Mouse (Mus musculus): Measurements from ENCODE around the gene Col16a1.

The Col16a1 gene

GRCm38 (mm10) chr4:130084331-130084945, 36.8 kb downstream of the Col16a1 start:
- DNase-seq (ENCODE audit: low spot score), result no peak

GRCm38 (mm10) chr4:130085246-130085820, 37.7 kb downstream of the Col16a1 start:
- DNase-seq (ENCODE audit: low spot score), result no peak

DNA sequence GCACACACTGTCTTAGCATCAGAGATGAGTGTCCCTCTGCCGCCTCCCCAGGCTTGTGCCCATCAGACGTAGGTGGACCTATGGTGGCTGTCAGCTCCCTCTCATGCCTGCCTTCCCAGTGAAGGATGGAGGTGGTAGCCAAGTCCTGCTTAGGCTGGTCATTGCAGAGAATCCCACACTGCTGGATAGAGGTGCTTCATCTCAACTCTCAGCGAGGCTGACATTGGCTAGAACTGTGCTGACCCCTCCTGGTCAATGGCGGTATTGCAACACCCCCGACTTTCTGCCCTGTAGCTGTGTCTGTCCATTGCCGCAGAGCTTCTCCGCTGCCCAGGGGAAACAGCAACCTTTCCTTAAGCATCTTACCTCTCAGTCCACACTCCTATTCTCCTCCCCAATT, 39.7 kb downstream of the Col16a1 start:
- DNase-seq (ENCODE audit: low spot score), result peak; percentile 83

- no peak for DNase-seq (ENCODE audit: low spot score)
Observed at GRCm38 (mm10) chr4:130095137-130095536, 47.5 kb downstream of the Col16a1 start.

- DNase-seq (ENCODE audit: low spot score), result no peak
Observed at GRCm38 (mm10) chr4:130101183-130101582, 53.5 kb downstream of the Col16a1 start.

DNA sequence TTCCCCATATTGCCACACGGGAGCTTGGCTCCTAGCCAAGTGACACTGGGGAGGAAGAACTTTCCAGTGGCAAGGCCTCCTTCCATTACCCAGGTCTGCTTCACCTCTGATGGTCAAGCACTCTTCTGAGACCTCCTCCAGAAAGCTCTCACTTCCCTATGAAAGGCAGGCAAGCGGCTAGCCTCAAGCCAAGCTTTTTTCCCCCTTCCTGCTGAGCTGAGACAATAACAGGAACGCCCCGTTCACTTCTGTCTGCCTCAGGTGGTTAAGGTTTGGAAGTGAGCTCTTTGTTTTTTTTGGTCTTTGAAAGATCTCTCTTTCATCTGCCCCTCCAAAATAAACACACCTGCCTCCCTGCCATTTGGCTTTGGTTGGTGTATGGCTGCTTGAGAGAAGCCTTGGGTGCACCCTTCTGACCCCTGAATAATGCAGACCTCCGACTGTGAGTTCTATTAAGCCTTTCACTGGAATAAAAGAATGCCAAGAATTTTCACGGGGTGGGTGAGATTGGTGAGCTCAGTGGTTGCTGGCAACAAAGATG, 54.5 kb downstream of the Col16a1 start, which contains the start of gene Pef1:
Gene Pef1, plus strand, starts transcription at position 448 of the 541 bp plus-strand sequence.
- DNase-seq (ENCODE audit: low spot score), result no peak

DNA sequence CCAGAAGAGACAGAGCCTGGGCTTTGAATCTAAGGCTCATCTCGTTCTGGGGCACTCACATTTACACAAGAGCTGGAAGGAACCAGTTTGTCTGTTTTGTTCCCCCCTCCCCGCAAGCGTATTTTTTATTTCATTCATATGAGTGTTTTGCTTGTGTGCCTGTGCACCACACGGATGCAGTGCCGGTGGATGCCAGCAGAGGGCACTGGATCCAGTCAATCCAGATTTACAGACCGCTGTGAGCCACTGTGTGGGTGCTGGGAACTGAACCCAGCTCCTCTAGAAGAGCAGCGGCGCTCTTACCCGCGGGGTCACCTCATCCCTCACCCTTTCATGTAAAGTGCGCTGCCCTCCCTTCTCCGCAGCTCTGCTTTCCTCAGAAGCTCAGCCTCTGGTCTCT, 56.0 kb downstream of the Col16a1 start:
- DNase-seq (ENCODE audit: low spot score), result no peak

GRCm38 (mm10) chr4:130104584-130104983, 56.9 kb downstream of the Col16a1 start:
- no peak for DNase-seq (ENCODE audit: low spot score)

GRCm38 (mm10) chr4:130107065-130107443, 59.4 kb downstream of the Col16a1 start:
- no peak for DNase-seq (ENCODE audit: low spot score)

GRCm38 (mm10) chr4:130107444-130108131, 59.9 kb downstream of the Col16a1 start:
- peak; percentile 100 for DNase-seq (ENCODE audit: low spot score)

GRCm38 (mm10) chr4:130108929-130109328, 61.3 kb downstream of the Col16a1 start:
- no peak for DNase-seq (ENCODE audit: low spot score)

DNA sequence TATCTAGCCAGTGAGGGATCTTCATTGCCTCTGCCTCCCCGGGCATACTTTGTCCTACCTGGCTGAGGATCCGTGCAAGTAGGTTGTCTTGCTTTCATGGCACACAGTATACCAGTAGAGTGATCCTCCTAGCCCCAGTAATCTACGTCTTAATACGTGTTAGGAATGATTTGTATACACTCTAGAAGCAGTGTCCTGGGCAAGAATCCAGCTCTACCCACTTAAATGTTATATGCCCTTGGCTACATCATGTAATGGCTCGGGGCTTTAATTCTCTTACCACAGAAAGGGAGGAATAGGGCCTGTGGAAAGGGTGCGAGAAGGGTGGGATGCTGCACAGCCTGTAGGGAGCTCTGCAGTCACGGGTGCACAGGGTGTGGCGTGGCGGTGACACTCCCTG, 62.0 kb downstream of the Col16a1 start:
- no peak for DNase-seq (ENCODE audit: low spot score)

DNA sequence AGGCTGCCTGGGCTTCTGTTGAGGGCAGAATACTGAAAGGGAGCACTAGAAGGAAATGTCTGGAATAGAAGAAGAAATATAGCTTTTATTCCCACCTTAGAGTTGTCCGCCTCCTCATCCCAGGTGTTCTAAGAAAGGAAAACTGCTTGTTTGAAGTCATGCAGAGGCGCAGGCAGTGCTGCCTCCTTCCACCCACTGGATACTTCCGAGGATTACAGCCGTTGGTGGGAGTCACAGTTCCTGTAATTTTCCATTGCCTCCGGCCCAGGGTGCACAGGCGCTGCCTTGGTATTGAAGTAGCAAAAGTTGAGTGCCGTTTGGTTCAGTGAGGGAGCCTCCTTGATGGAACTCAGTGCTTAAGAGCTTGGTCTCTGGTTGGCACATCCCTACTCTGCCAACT, 62.5 kb downstream of the Col16a1 start:
- DNase-seq (ENCODE audit: low spot score), result no peak

- no peak for DNase-seq (ENCODE audit: low spot score)
Observed at GRCm38 (mm10) chr4:130112299-130112698, 64.7 kb downstream of the Col16a1 start.

DNA sequence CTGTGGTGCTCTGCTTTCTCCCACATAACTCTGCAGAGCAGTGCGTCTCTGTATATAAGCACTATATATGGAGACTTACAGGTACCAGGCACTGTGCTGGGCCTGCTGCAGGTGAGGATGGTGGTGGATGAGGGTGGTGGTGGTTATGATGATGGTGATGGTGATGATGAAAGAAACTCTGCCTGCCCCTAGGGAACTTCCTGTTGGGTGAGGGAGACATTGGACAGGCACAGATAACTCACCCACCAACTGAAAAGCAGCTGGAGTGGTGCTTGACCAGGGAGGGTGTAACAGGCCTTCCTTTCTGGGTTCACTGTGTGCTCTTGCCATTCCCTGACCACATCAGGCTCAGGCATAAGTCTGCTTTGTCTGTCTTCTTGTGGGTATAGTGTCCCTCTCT, 65.1 kb downstream of the Col16a1 start:
- no peak for DNase-seq (ENCODE audit: low spot score)

GRCm38 (mm10) chr4:130120752-130121151, 73.1 kb downstream of the Col16a1 start:
- no peak for DNase-seq (ENCODE audit: low spot score)

- DNase-seq (ENCODE audit: low spot score), result no peak
Observed at GRCm38 (mm10) chr4:130121560-130121959, 73.9 kb downstream of the Col16a1 start.

DNA sequence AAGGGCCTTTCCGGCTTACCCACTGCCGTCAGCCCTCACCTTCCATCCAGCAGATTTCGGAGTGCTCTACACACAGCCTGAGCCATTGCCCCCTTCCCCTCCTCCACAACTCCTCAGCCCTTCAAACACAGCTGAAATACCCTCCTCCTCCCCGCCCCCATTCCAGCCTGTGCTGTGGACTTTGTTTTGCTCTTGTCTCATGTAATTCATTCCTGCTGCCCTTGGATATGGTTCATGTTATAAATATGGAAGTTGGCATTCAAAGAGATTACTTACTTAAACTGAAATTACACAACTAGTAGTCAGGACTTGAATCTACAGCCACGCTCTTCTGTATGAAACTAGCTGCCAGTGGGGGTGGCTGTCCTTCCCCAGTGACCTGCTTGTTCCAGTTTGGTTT, 75.4 kb downstream of the Col16a1 start:
- DNase-seq (ENCODE audit: low spot score), result no peak

DNA sequence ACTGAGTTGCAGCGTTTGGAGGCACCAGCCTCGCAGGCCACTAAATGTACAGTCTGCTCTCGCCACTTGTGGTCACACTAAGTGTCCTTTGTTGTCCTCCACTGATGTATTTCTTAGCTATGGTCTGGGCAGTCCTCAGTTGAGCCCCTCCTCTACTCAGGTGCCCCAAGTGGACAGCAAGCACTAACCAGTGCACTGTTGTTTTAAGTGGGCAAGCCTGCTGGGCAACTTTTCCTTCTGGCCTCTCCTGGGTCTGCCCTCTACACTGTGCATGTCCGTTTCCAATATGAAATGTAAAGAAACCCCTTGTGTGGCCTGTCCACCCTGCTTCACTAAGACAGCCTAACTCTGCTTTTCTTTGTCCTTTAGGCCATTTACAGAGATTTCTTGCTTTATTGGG, 76.5 kb downstream of the Col16a1 start:
- no peak for DNase-seq (ENCODE audit: low spot score)

DNA sequence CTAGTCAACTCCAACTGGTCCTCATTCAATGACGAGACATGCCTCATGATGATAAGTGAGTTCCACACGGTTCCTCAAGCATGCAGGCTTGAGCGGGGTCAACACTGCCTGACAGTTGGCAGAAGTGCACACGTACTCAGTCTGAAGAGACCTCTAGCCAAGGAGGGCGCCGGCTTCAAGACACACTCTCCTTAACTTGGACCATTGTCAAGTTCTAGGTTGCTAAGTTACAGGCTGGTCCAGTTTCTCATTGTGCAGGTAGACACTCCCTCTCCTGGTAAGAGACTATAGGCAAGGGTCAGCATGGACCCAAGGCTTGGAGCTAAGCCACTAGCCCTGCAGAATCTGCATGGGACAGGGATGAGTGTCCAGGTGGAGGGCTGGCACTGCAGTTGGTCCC, 77.5 kb downstream of the Col16a1 start:
- DNase-seq (ENCODE audit: low spot score), result no peak

- no peak for DNase-seq (ENCODE audit: low spot score)
Observed at GRCm38 (mm10) chr4:130125935-130126334, 78.3 kb downstream of the Col16a1 start.

DNA sequence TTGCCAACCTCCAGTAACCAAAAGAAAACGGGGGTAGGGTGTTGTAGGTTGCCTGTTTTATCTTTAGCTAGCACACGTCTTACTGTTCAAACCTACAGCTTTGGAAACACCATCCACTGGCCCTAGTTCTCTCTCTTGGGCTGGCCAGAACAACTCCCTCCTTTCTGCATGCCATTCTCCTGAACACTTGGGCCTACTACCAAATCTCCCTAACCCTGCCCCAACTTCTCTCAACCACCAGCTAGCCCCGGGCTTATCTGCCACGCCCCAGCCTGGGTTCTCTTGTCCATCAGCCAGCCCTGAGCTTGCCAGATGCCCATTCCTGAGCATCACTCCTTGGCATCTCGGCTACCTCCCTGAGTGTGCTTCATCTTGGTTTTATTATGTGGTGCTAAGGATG, 81.3 kb downstream of the Col16a1 start:
- no peak for DNase-seq (ENCODE audit: low spot score)

GRCm38 (mm10) chr4:130130082-130130481, 82.4 kb downstream of the Col16a1 start:
- DNase-seq (ENCODE audit: low spot score), result no peak
